Mouse (Mus musculus) kidney, embryonic 15.5 days (tissue): ENCODE data around the gene Lef1. TPM values are rescaled to one million over a fixed set of nuclear protein-coding genes. Genes with fewer than 3 reads are reported as not detected.

ENCODE experiments used
- ATAC-seq: fragments of 200-750 bp; cut with Nextera tagmentation; replicated peaks from 2 replicates; pipeline ENCODE4 v1.8.0; 2017; ENCODE audit warnings: moderate TSS enrichment; ENCODE audit not compliant: low FRiP score
- H3K27ac ChIP-seq: fragments of 300-500 bp; sonication (generic); 2 replicates; pipeline ENCODE4 v1.5.1; 2015; ENCODE audit warnings: mild to moderate bottlenecking, inconsistent platforms
- H3K27me3 ChIP-seq: fragments of 300-500 bp; sonication (generic); 2 replicates; pipeline ENCODE4 v1.6.1; 2015; ENCODE audit warnings: inconsistent platforms
- H3K36me3 ChIP-seq: fragments of 300-500 bp; sonication (generic); 2 replicates; pipeline ENCODE4 v1.6.1; 2015; ENCODE audit warnings: inconsistent platforms
- H3K4me1 ChIP-seq: fragments of 300-500 bp; sonication (generic); 2 replicates; pipeline ENCODE4 v1.6.1; 2015; ENCODE audit warnings: inconsistent platforms
- H3K4me2 ChIP-seq: fragments of 300-500 bp; sonication (generic); 2 replicates; pipeline ENCODE4 v1.6.1; 2015; ENCODE audit warnings: moderate library complexity, mild to moderate bottlenecking, inconsistent platforms
- H3K4me3 ChIP-seq: fragments of 300-500 bp; sonication (generic); replicated peaks from 2 replicates; pipeline ENCODE4 v1.5.1; 2015; ENCODE audit warnings: mild to moderate bottlenecking, inconsistent platforms
- H3K9ac ChIP-seq: fragments of 300-500 bp; sonication (generic); 2 replicates; pipeline ENCODE4 v1.6.1; 2015; ENCODE audit warnings: mild to moderate bottlenecking, inconsistent platforms
- H3K9me3 ChIP-seq: fragments of 300-500 bp; sonication (generic); replicated peaks from 2 replicates; pipeline ENCODE4 v1.6.1; 2016; ENCODE audit warnings: inconsistent platforms
- WGBS: fragments of 180-500 bp; shearing (Covaris S2); methylation state at CpG from one replicate; pipeline ENCODE4 v1.1.7; 2015; ENCODE audit warnings: mixed read lengths; 5-methylcytosine and 5-hydroxymethylcytosine counted together
- polyA plus RNA-seq: library from polyadenylated mRNA; unstranded; fragments of >200 nt; fragmentation: Nextera tagmentation; extraction: Ambion mirVana; gene quantifications from 2 replicates; pipeline ENCODE4 v1.2.1, GENCODE M21; 2015

Lef1 gene
- polyA plus RNA-seq, 1 experiment from 2014 or later, result 26.2 TPM

GRCm38 (mm10) chr3:131125873-131126272, 15.6 kb downstream of the Lef1 start:
- no peaks in the 10 kb centered on the region for H3K9me3 ChIP-seq
- H3K4me2 ChIP-seq, result no peak overlapping the region
- no peak overlapping the region for H3K27ac ChIP-seq
- no peak for ATAC-seq
- H3K4me1 ChIP-seq, result no peaks in the 10 kb centered on the region
- 82% methylated on average over 13 of the region's 13 CpGs for WGBS
- H3K4me3 ChIP-seq, result no peak overlapping the region
- H3K27me3 ChIP-seq, result no peaks in the 10 kb centered on the region
- no peak overlapping the region for H3K9ac ChIP-seq
- peaks cover 15% of the 10 kb centered on the region; the same call in 1 of the 2 replicates for H3K36me3 ChIP-seq

GRCm38 (mm10) chr3:131126438-131126837, 16.2 kb downstream of the Lef1 start:
- Histone ChIP-seq H3K4me2 (no peak overlapping the region), H3K4me1 (no peaks in the 10 kb centered on the region), H3K27me3 (no peaks in the 10 kb centered on the region), H3K27ac (no peak overlapping the region), H3K4me3 (no peak overlapping the region), H3K9ac (no peak overlapping the region), H3K36me3 (peaks cover 15% of the 10 kb centered on the region; the same call in 1 of the 2 replicates), H3K9me3 (no peaks in the 10 kb centered on the region)
- 87% methylated on average over 4 of the region's 4 CpGs for WGBS
- no peak for ATAC-seq

- no peaks in the 10 kb centered on the region for H3K9me3 ChIP-seq
- WGBS, result 65% methylated on average over 9 of the region's 9 CpGs
- no peak overlapping the region for H3K9ac ChIP-seq
- no peak overlapping the region for H3K27ac ChIP-seq
- H3K4me2 ChIP-seq, result no peak overlapping the region
- ATAC-seq, result no peak
- H3K36me3 ChIP-seq, result no peaks in the 10 kb centered on the region
- no peak overlapping the region for H3K4me3 ChIP-seq
- no peaks in the 10 kb centered on the region for H3K27me3 ChIP-seq
- H3K4me1 ChIP-seq, result peaks cover 30% of the 10 kb centered on the region
Measured at GRCm38 (mm10) chr3:131134003-131134402, 23.7 kb downstream of the Lef1 start.

GRCm38 (mm10) chr3:131135434-131135833, 25.2 kb downstream of the Lef1 start:
- 46% methylated on average over 9 of the region's 9 CpGs for WGBS
- Histone ChIP-seq H3K36me3 (no peaks in the 10 kb centered on the region), H3K9ac (no peak overlapping the region), H3K27ac (no peak overlapping the region), H3K4me1 (peaks cover 38% of the 10 kb centered on the region), H3K4me2 (no peak overlapping the region), H3K9me3 (no peaks in the 10 kb centered on the region), H3K27me3 (no peaks in the 10 kb centered on the region), H3K4me3 (no peak overlapping the region)
- no peak for ATAC-seq

GRCm38 (mm10) chr3:131136455-131136854, 26.2 kb downstream of the Lef1 start:
- Histone ChIP-seq H3K36me3 (no peaks in the 10 kb centered on the region), H3K4me3 (no peak overlapping the region), H3K9ac (no peak overlapping the region), H3K4me1 (peaks cover 38% of the 10 kb centered on the region), H3K9me3 (no peaks in the 10 kb centered on the region), H3K27ac (no peak overlapping the region), H3K27me3 (no peaks in the 10 kb centered on the region), H3K4me2 (peak overlapping the region; percentile 21)
- 33% methylated on average over 8 of the region's 8 CpGs for WGBS
- ATAC-seq, result 0 out of 2 replicates have a peak, but pooled peaks have one; percentile 15

GRCm38 (mm10) chr3:131137119-131137781, 27.0 kb downstream of the Lef1 start:
- H3K9ac ChIP-seq, result no peak overlapping the region
- H3K4me2 ChIP-seq, result peak overlapping the region; percentile 29
- no peak overlapping the region for H3K4me3 ChIP-seq
- no peaks in the 10 kb centered on the region for H3K9me3 ChIP-seq
- 0 out of 2 replicates have a peak overlapping the region, but pooled peaks have one; percentile 0 for H3K27ac ChIP-seq
- H3K36me3 ChIP-seq, result no peaks in the 10 kb centered on the region
- WGBS, result 37% methylated on average over 18 of the region's 18 CpGs
- no peak for ATAC-seq
- no peaks in the 10 kb centered on the region for H3K27me3 ChIP-seq
- H3K4me1 ChIP-seq, result peaks cover 38% of the 10 kb centered on the region

GRCm38 (mm10) chr3:131138224-131138623, 28.0 kb downstream of the Lef1 start:
- Histone ChIP-seq H3K27me3 (no peaks in the 10 kb centered on the region), H3K27ac (no peak overlapping the region), H3K4me1 (peaks cover 43% of the 10 kb centered on the region), H3K4me2 (no peak overlapping the region), H3K9ac (no peak overlapping the region), H3K4me3 (no peak overlapping the region), H3K9me3 (no peaks in the 10 kb centered on the region), H3K36me3 (no peaks in the 10 kb centered on the region)
- WGBS, result 81% methylated on average over 9 of the region's 9 CpGs
- no peak for ATAC-seq

GRCm38 (mm10) chr3:131138797-131139196, 28.5 kb downstream of the Lef1 start:
- H3K27me3 ChIP-seq, result no peaks in the 10 kb centered on the region
- H3K4me2 ChIP-seq, result no peak overlapping the region
- no peaks in the 10 kb centered on the region for H3K36me3 ChIP-seq
- no peak overlapping the region for H3K4me3 ChIP-seq
- H3K4me1 ChIP-seq, result peaks cover 49% of the 10 kb centered on the region
- H3K9ac ChIP-seq, result no peak overlapping the region
- H3K9me3 ChIP-seq, result no peaks in the 10 kb centered on the region
- ATAC-seq, result no peak
- WGBS, result 82% methylated on average over 8 of the region's 8 CpGs
- no peak overlapping the region for H3K27ac ChIP-seq

GRCm38 (mm10) chr3:131139345-131140090, 29.2 kb downstream of the Lef1 start:
- Histone ChIP-seq H3K9me3 (no peaks in the 10 kb centered on the region), H3K4me3 (no peak overlapping the region), H3K4me2 (no peak overlapping the region), H3K36me3 (no peaks in the 10 kb centered on the region), H3K4me1 (peaks cover 49% of the 10 kb centered on the region), H3K27ac (peak overlapping the region; percentile 7), H3K27me3 (no peaks in the 10 kb centered on the region), H3K9ac (no peak overlapping the region)
- WGBS, result 50% methylated on average over 14 of the region's 14 CpGs
- ATAC-seq, result no peak

GRCm38 (mm10) chr3:131140091-131140462, 29.8 kb downstream of the Lef1 start:
- no peaks in the 10 kb centered on the region for H3K27me3 ChIP-seq
- no peak overlapping the region for H3K27ac ChIP-seq
- H3K4me1 ChIP-seq, result peaks cover 45% of the 10 kb centered on the region
- H3K36me3 ChIP-seq, result no peaks in the 10 kb centered on the region
- no peaks in the 10 kb centered on the region for H3K9me3 ChIP-seq
- no peak overlapping the region for H3K4me2 ChIP-seq
- WGBS, result 87% methylated on average over 7 of the region's 7 CpGs
- no peak overlapping the region for H3K4me3 ChIP-seq
- ATAC-seq, result no peak
- H3K9ac ChIP-seq, result no peak overlapping the region

GRCm38 (mm10) chr3:131141546-131141945, 31.3 kb downstream of the Lef1 start:
- H3K4me3 ChIP-seq, result no peak overlapping the region
- ATAC-seq, result no peak
- H3K9me3 ChIP-seq, result no peaks in the 10 kb centered on the region
- peaks cover 39% of the 10 kb centered on the region for H3K4me1 ChIP-seq
- no peaks in the 10 kb centered on the region for H3K36me3 ChIP-seq
- no peak overlapping the region for H3K4me2 ChIP-seq
- H3K27me3 ChIP-seq, result no peaks in the 10 kb centered on the region
- WGBS, result 40% methylated on average over 4 of the region's 4 CpGs
- no peak overlapping the region for H3K27ac ChIP-seq
- H3K9ac ChIP-seq, result no peak overlapping the region

GRCm38 (mm10) chr3:131144250-131144649, 34.0 kb downstream of the Lef1 start:
- no peak for ATAC-seq
- Histone ChIP-seq H3K4me3 (no peak overlapping the region), H3K27me3 (no peaks in the 10 kb centered on the region), H3K36me3 (no peaks in the 10 kb centered on the region), H3K4me1 (peaks cover 16% of the 10 kb centered on the region), H3K27ac (no peak overlapping the region), H3K9me3 (no peaks in the 10 kb centered on the region), H3K4me2 (no peak overlapping the region), H3K9ac (no peak overlapping the region)
- 81% methylated on average over 2 of the region's 2 CpGs for WGBS
